Mouse (Mus musculus) spleen, postnatal 14 days (tissue): ENCODE data around the gene Batf2.
"Not testable (repeated sequence)": the region's sequence is repeated elsewhere in the genome, so short reads cannot be mapped to it uniquely, and the experiment has no call there.

Experiments used
- DNase-seq, 2 experiments: peaks; one replicate each; pipeline ENCODE4 v3.0.0; 2021 to 2022; ENCODE audit warnings: low spot score in 2 of 2

Batf2 gene

DNA sequence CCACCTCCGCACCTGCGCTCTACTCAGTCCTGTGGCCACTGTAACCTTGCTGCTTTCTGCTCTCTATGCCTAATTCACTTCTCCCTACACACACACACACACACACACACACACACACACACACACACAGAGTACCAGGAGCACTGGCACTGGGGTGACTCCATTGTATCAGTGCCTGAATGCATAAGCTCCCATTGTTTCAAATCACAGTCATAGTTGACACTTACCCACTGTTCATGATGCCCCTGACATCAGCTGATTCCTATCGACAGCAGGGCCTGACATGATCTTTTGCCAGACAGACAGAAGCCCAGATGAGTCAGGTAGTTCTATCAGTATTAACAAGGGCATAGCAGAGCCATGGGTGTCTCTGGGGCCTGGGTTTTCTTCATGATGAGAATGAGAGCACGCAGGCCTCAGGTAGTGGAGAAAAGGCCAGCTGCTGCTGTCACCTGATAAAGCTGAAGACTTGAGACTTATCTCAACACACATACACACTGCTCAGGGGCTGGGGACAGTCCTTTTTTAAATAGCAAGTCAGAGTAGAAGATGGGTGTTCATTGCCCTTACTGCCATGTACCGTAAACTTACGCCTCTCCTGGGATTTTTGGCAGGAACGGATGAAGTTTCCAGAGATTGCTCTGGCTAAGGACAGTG, 8.5 kb upstream of the Batf2 start:
- peak in 1 of 2 experiments; percentile 16 for DNase-seq

GRCm38 (mm10) chr19:6133197-6133596, 7.6 kb upstream of the Batf2 start:
- DNase-seq, result not testable (repeated sequence)

DNA sequence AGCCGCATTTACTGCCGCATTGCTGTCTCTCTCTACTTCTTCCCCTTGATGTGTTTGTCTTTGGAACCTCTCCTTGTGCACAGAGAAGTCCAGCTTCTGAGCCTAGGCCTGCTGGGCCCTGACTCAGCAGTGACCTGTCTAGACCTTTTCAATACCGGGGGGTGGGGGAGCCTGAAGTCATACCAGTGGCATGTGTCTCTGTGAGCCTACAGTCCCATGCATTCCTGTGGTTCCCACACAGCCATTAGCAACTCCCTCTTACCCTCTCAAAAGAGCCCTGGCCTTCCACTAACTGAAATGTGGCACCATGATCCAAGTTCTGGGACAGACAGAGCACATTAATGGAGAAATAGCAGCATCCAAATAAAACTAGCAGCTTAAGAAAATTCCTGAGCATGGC, 4.4 kb upstream of the Batf2 start:
- DNase-seq, result no peak

- no peak for DNase-seq
These were observed 1.1 kb upstream of the Batf2 start for GRCm38 (mm10) chr19:6139701-6140100.

- no peak for DNase-seq
These were observed 457 bp upstream of the Batf2 start for GRCm38 (mm10) chr19:6140374-6140677.

DNA sequence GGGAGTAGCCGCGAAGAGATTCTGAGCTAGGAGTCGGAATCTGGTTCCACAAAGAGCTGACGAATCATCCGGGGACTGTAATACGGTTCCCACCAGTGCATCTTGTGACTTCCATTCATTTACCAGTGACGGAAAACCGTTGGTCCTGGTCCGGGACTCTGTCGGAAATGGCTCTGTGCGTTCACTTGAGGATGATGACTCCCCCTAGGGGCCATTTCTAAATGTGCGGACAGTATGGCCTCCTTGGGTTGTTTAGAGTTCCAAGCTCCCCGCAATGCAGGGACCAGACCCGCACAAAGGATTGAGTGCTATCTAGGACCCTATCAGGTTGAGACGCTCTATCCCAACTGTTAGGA, 589 bp downstream of the Batf2 start, which contains the start of gene Arl2:
Gene Arl2, minus strand, starts transcription at position 155 of the 356 bp plus-strand sequence.
- DNase-seq, result peak; percentile 58 to 74

DNA sequence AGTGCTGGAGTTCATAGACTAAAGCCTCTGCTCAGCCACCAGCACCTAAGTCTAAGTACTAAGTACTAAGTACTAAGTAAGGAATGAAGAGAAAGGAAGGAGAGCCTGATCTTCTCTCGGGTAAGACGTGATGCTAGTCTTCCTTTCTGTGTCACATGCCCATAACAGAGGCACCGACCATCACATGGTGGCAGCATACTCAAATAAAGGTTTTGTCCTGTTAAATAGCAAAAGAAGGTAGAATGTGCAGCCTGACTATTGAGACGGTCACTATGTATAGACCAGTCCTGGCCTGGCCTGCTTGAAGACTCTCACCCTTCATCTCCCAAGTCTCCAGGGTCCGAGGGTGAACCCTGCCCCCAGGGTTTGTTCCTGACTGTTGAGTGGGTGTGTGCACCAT, 4.1 kb downstream of the Batf2 start:
- no peak for DNase-seq

GRCm38 (mm10) chr19:6155174-6155573, 14.4 kb downstream of the Batf2 start:
- no peak for DNase-seq

DNA sequence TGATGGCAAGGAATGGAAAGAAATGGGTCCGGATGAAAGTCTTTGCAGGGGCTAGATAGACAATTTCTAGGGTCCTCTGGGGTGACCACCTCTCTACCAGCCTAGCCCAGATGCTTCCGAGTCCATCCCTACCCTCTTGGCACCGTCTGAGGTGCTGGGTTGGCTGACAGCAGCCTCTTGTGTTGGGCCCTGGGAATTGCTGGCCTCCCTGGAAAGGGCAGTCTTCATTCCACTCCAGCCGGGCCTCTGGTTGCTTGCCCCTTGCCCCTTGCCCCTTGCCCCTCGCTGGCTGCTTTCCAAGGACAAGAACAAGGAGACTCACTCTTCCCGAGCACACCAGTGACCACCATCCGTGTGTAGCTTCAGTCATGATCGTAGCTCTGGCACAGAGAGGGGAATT, 15.6 kb downstream of the Batf2 start:
- DNase-seq, result no peak

GRCm38 (mm10) chr19:6157220-6157619, 16.4 kb downstream of the Batf2 start:
- DNase-seq, result no peak

DNA sequence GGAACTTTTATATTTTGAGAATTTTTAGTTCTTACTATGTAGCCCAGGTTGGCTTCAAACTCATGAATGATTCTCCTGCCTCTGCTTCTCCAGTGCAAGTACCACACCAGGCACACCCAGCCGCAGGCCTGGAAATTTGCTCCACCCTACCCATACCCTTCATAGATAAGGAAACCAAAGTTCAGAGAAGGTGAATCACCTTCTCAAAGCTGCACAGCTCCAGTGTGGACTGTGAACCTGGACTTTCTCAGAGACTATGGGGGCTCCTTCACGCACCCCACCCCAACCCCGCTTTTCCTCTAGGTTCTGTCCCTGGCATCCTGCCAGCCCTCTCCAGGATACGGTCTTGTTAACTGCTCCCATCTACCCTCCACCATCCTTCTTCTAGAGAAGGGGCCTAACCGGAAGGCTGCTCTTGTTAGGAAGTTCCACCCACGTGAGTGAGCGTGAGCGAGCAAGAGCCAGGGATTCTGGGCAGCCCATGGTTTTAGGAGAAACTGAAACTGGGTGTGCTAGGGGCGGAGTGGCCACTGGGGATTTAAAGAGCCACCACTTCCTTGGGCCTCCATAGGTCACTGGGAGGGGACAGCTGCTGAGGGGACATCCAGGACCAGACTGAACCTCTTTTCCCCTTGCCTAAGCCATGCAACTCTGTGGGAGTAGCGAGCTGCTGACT, 23.2 kb downstream of the Batf2 start:
- no peak for DNase-seq

- no peak for DNase-seq
These were observed 26.0 kb downstream of the Batf2 start for GRCm38 (mm10) chr19:6166750-6167149.

DNA sequence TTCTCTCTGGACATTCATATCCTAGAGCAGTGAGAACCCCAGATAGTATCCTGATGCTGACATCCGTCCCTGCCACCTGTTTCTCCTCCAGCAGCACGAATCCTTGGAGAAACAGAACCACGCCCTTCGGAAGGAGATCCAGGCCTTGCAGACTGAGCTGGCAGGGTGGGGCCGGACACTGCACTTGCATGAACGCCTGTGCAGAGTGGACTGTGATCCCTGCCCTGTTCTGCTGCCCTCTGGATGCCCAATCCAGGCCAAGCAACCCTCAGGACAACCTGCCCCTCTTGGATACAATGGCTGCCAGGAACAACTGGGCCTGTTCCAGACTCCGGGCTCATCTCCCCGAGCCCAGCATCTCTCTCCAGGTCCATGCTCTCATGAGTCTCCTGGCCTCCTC, 30.4 kb downstream of the Batf2 start:
- no peak for DNase-seq

- DNase-seq, result no peak
These were observed 34.0 kb downstream of the Batf2 start for GRCm38 (mm10) chr19:6174771-6175170.

- DNase-seq, result no peak
These were observed 38.0 kb downstream of the Batf2 start for GRCm38 (mm10) chr19:6178775-6179174.

DNA sequence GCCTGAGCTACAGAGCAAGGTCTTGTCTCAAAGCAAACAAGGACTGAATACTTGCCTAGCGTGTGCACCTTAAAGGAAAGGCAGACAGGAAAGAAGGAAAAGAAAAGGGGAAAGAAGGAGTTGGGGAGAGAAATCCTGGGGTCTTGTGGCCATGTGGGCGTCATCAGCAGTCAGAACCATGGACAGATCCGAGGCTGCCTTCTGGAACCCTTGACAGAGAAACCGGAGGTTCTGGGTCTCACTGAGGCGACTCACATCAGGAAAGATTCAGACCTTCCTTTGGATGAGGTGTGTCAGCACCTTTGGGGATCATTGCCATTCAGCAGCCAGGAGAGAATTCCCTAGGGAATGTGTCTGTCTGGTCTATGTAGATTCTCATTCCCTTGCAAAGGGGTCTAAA, 40.8 kb downstream of the Batf2 start:
- no peak for DNase-seq

DNA sequence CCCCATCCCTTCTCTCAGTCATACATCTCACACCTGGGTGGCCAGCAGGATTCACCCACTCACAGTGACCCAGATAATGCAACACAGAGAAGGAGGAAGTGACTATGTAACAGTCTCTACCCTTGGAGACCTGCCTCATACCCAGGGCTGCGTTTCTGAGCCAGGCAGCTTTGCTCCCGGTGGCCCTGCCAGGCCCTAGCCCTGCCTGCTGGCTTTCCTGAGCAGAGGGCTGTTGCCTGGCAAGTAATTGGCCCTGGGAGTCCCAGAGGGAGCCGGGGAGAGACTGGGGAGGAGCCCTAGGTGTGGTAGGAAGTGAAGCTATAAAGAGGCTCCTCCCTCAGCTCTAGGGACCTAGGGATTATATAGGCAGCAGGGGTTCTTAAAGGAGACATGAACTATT, 41.8 kb downstream of the Batf2 start:
- no peak for DNase-seq

DNA sequence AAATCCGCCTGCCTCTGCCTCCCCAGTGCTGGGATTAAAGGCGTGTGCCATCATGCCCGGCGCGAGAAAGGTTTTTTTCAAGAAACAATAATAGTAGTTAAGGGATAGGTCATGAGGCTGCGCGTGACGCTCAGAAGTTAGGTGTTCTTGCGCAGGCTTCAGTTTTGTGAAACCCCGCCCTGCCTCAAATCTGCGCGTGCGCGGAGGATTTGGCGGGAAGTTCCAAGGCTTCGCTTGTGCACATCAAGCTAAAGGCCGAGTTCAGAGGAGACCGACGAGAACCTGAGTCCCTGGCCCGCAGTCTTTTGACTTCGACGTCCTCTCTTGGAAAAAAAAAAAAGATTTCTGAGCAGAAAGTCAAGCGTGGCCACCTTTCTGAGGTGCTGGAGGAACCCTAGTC, 43.3 kb downstream of the Batf2 start, which contains the start of gene Majin:
Gene Majin, plus strand, starts transcription at position 258 of the 400 bp plus-strand sequence.
- DNase-seq, result no peak

DNA sequence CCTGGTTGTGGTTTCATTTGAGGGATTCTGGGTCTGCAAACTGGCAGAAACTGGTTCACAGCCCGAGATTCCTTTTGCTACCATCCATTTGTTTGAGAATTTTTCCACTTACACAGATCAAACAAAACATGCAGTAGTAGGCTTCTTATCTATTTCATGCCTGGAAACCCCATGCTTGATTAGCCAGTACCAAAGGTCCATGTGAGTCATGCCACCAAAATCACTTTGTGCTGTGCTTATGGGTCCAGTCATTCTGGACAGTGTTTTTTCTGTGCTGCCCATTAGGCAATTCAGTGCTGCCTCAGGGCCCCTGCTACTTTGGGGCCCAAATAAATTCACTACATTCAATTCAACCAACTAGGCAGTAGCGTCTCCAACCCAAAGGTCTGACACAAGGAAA, 63.5 kb downstream of the Batf2 start:
- DNase-seq, result no peak

DNA sequence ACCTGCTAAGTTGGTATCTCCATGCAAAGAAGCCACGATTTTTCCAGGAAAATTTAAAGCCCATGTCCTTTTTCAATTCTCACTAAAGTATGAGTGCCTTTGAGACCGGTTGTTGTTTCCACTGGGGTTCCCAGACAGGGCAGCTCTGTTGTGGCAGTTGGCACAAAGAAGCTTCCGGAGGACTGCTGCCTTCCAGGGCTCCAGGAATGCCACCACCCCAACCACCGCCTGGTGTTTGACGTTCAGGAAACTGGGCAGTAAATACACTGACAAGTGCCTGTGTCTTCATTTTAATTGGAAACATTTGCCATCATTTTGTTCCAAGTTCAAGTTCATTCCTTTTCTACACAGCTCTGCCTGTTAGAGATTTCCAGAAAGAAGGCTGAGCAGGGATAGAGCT, 65.9 kb downstream of the Batf2 start:
- no peak for DNase-seq

DNA sequence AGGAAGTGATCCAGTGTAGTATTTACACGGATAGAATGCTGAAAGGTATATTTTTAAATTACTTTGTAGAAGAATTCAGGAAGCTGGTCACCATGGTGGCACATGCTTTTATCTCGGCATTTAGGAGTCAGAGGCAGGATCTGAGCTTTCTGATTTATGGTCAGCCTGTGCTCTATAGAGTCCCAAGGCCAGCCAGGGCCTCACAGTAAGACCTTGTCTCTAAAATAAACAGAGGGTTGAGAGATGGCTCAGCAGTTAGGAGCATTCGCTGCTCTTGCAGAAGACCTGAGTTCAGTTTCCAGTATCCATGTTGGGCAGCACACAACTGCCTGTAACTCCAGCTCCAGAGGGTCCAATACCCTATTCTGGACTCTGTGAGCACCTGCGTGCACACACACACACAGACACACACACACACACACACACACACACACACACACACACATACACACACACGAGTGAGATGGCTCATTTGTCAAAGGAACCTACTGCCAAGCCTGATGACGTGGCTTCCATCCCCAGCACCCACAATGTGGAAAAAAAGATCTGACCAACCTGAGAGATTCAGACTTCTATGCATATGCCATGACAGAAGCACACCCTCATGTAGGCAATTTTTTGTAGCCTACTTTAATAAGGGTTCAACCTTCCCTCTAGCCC, 75.4 kb downstream of the Batf2 start:
- no peak for DNase-seq

DNA sequence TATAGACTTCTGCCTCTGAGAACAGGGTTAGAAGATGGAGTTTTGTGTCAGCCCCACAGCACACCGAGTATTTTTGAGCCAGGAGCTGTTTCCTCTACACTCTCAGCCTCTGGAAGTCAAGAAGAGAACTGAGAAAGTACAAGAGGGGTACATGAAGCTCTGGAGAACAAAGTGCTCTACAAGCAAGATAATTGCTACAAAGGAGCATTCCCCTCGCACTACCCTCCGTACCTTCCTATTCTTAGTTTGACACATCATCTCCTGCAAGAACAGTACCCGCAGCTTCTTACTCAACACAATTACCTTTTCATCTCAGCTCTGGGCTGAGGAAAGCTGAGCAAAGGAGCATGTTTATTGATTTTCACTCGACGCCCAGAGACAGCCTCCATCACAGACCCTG, 77.8 kb downstream of the Batf2 start:
- DNase-seq, result no peak
